Mouse (Mus musculus) CH12.LX (cell line): ENCODE results near the gene Tnfrsf21. TPM values are rescaled to one million over a fixed set of nuclear protein-coding genes. Genes with fewer than 3 reads are reported as not detected.

Experiments used
- DNase-seq: peaks from one replicate; pipeline ENCODE4 v3.0.0-alpha.2; 2013; ENCODE audit errors: extremely low read depth
- H3K27ac ChIP-seq: 2 replicates; pipeline ENCODE4 v1.5.1; 2012; ENCODE audit warnings: low read depth, mild to moderate bottlenecking, control low read depth, moderate library complexity; ENCODE audit not compliant: insufficient read depth
- H3K27me3 ChIP-seq: replicated peaks from 2 replicates; pipeline ENCODE3; 2012; ENCODE audit warnings: inconsistent platforms
- H3K36me3 ChIP-seq, 2 experiments: replicated peaks in 1 of 2; 2 replicates each; pipeline versions ENCODE3 to v1.6.1; 2012; ENCODE audit warnings: inconsistent platforms in 1 of 2, low read length in 1 of 2, mild to moderate bottlenecking in 1 of 2, mixed read lengths in 1 of 2, moderate library complexity in 1 of 2; ENCODE audit not compliant: control insufficient read depth in 1 of 2, insufficient read depth in 1 of 2
- H3K4me1 ChIP-seq, 2 experiments: 2 replicates each; pipeline ENCODE4 v1.6.1; 2012; ENCODE audit warnings: inconsistent platforms in 1 of 2, moderate library complexity in 1 of 2; ENCODE audit not compliant: insufficient read depth in 2 of 2, control insufficient read depth in 1 of 2
- H3K4me2 ChIP-seq: 2 replicates; pipeline ENCODE4 v1.6.1; 2012; ENCODE audit warnings: low read depth, mild to moderate bottlenecking, control low read depth; ENCODE audit not compliant: poor library complexity, insufficient read depth, severe bottlenecking
- H3K4me3 ChIP-seq, 3 experiments: fragments of 150-350 bp in 1 of 3; sonication (generic) in 1 of 3; replicated peaks in 1 of 3; 2 replicates each; pipeline versions ENCODE3 to v1.5.1; 2011 to 2012; ENCODE audit warnings: low read depth in 2 of 3, low read length in 2 of 3, mild to moderate bottlenecking in 2 of 3, moderate library complexity in 2 of 3, control low read depth in 1 of 3, improper control_type of control experiment in 1 of 3, inconsistent platforms in 1 of 3, mixed read lengths in 1 of 3; ENCODE audit not compliant: poor library complexity in 1 of 3
- H3K79me2 ChIP-seq: replicated peaks from 2 replicates; pipeline ENCODE4 v1.6.1; 2012; ENCODE audit warnings: mild to moderate bottlenecking, moderate library complexity; ENCODE audit not compliant: control insufficient read depth, poor library complexity, insufficient read depth, severe bottlenecking; ENCODE audit errors: extremely low read depth
- H3K9ac ChIP-seq: 2 replicates; pipeline ENCODE4 v1.6.1; 2012; ENCODE audit warnings: low read depth, mild to moderate bottlenecking, control low read depth, moderate library complexity; ENCODE audit not compliant: insufficient read depth
- H3K9me3 ChIP-seq: replicated peaks from 2 replicates; pipeline ENCODE3; 2012; ENCODE audit warnings: low read length, inconsistent platforms, mixed read lengths
- BHLHE40 ChIP-seq: IDR thresholded peaks from 2 replicates; pipeline ENCODE4 v1.6.1; 2011; ENCODE audit warnings: mild to moderate bottlenecking, low read depth, low read length, improper control_type of control experiment
- CHD2 ChIP-seq: IDR thresholded peaks from 2 replicates; pipeline ENCODE4 v1.6.1; 2011; ENCODE audit warnings: low read length, improper control_type of control experiment
- GABPA ChIP-seq: IDR thresholded peaks from 2 replicates; pipeline ENCODE4 v1.6.1; 2012; ENCODE audit warnings: low read depth, low read length, improper control_type of control experiment, inconsistent platforms; ENCODE audit not compliant: insufficient replicate concordance
- IRF4 ChIP-seq: IDR thresholded peaks from 2 replicates; pipeline ENCODE4 v1.6.1; 2014; ENCODE audit warnings: low read depth, mild to moderate bottlenecking, inconsistent platforms, low read length, improper control_type of control experiment
- JUND ChIP-seq: conservative IDR thresholded peaks from 2 replicates; pipeline ENCODE4 v1.6.1; 2011; ENCODE audit warnings: low read depth, low read length, improper control_type of control experiment
- KAT2A ChIP-seq: IDR thresholded peaks from 2 replicates; pipeline ENCODE4 v1.6.1; 2012; ENCODE audit warnings: low read length, improper control_type of control experiment, inconsistent platforms; ENCODE audit not compliant: insufficient replicate concordance
- MYC ChIP-seq: IDR thresholded peaks from 2 replicates; pipeline ENCODE4 v1.6.1; 2011; ENCODE audit warnings: low read depth, mild to moderate bottlenecking, improper control_type of control experiment, low read length
- PAX5 ChIP-seq: IDR thresholded peaks from 2 replicates; pipeline ENCODE4 v1.6.1; 2012; ENCODE audit warnings: low read length, inconsistent platforms, mixed read lengths
- RCOR1 ChIP-seq: conservative IDR thresholded peaks from 2 replicates; pipeline ENCODE4 v1.6.1; 2012; ENCODE audit warnings: low read depth, mild to moderate bottlenecking, inconsistent platforms, low read length, improper control_type of control experiment
- SMC3 ChIP-seq: IDR thresholded peaks from 2 replicates; pipeline ENCODE4 v1.6.1; 2011; ENCODE audit warnings: low read depth, low read length, improper control_type of control experiment
- TBP ChIP-seq: conservative IDR thresholded peaks from 2 replicates; pipeline ENCODE4 v1.6.1; 2011; ENCODE audit warnings: low read depth, low read length, improper control_type of control experiment
- TCF12 ChIP-seq: IDR thresholded peaks from 2 replicates; pipeline ENCODE4 v1.6.1; 2014; ENCODE audit warnings: low read depth, mild to moderate bottlenecking, inconsistent platforms, low read length, improper control_type of control experiment
- USF2 ChIP-seq: conservative IDR thresholded peaks from 2 replicates; pipeline ENCODE4 v1.6.1; 2011; ENCODE audit warnings: low read depth, low read length, improper control_type of control experiment
- ZKSCAN1 ChIP-seq: IDR thresholded peaks from 2 replicates; pipeline ENCODE4 v1.6.1; 2012; ENCODE audit warnings: low read depth, inconsistent platforms, low read length, improper control_type of control experiment, borderline replicate concordance
- ZMIZ1 ChIP-seq: IDR thresholded peaks from 2 replicates; pipeline ENCODE4 v1.6.1; 2012; ENCODE audit warnings: low read depth, mild to moderate bottlenecking, inconsistent platforms, low read length, improper control_type of control experiment
- ZNF384 ChIP-seq: IDR thresholded peaks from 2 replicates; pipeline ENCODE4 v1.6.1; 2012; ENCODE audit warnings: low read depth, low read length, improper control_type of control experiment, inconsistent platforms
- dilution Hi-C: fragments of 300-500 bp; cut with MboI; formaldehyde crosslinking; loops from 2 replicates; pipeline ENCODE4 v1.14.3; 2020; ENCODE audit warnings: low sequenced_read_pairs; ENCODE audit not compliant: extremely low pct_unique_long_range_greater_than_20kb, extremely low pct_ligation_motif_present
- in situ Hi-C: fragments of 300-500 bp; cut with MboI; formaldehyde crosslinking; loops from 3 replicates; pipeline ENCODE4 v1.14.3; 2019; ENCODE audit warnings: low sequenced_read_pairs, low pct_ligation_motif_present, low pct_unique_long_range_greater_than_20kb, mixed read lengths
- polyA plus RNA-seq: library from polyadenylated mRNA; unstranded; fragments of >175 nt; gene quantifications from 2 replicates; pipeline ENCODE4 v1.2.1, GENCODE M21; 2012; ENCODE audit warnings: low read depth; ENCODE audit not compliant: insufficient read length
- total RNA-seq, 2 experiments: library from RNA; depleted of rRNA; stranded (reverse); fragments of 300-350 nt in 1 of 2; fragments of >200 nt in 1 of 2; gene quantifications; 2 replicates each; pipeline ENCODE4 v1.2.3; 2012 to 2014

Tnfrsf21 gene
- total and polyA plus RNA-seq, 3 experiments, result 0.10 TPM; not detected in 2

- in situ Hi-C loops, result no loop called here
- Histone ChIP-seq H3K4me3 (no peak overlapping the region), H3K27me3 (no peaks in the 10 kb centered on the region), H3K27ac (no peak overlapping the region), H3K9ac (no peak overlapping the region), H3K4me1 (no peaks in the 10 kb centered on the region)
- no peak for DNase-seq
- TF ChIP-seq PAX5, result no peak
- no peak for TF ChIP-seq USF2
- no peak for TF ChIP-seq ZNF384
- no peak for TF ChIP-seq TCF12
- no peak for TF ChIP-seq CHD2
- no peak for TF ChIP-seq IRF4
- TF ChIP-seq BHLHE40, result no peak
- no peak for TF ChIP-seq MYC
- no peak for TF ChIP-seq RCOR1
- no peak for TF ChIP-seq SMC3
- no peak for TF ChIP-seq ZMIZ1
- no peak for TF ChIP-seq TBP
- no peak for TF ChIP-seq GABPA
- TF ChIP-seq KAT2A, result no peak
- TF ChIP-seq, all 38 proteins: peak for 0
- Histone ChIP-seq H3K79me2 (no peaks in the 10 kb centered on the region), H3K36me3 (no peaks in the 10 kb centered on the region), H3K9me3 (peaks cover 39% of the 10 kb centered on the region), H3K4me2 (no peak overlapping the region)
- dilution Hi-C loops, result no loop called here
These were observed 36.4 kb downstream of the Tnfrsf21 start for GRCm38 (mm10) chr17:43052791-43053190.

DNA sequence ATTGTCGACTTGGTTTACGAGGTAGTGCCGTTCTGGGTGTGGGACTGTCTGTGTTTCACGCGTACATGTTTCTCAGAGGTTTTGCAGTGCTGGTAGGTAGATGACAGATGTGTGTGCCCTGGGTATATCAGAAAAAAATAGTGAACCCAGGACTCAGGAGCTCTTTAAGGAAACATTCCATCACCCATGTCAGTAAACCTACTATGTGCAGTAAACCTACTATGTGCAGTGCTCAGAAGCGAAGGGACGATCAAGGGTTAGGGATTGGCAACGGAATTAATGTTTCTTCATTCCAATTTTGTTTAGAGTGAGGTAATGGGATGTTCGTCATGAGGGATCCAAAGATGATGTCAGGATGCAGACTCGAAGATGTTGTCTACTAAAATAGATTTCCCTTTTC is 37.6 kb downstream of the Tnfrsf21 start:
- in situ Hi-C loops, result no loop called here
- H3K27ac ChIP-seq, result no peak overlapping the region
- peaks cover 0 to 5% of the 10 kb centered on the region in 2 experiments; a peak in 1 of 4 replicates for H3K4me1 ChIP-seq
- no peak for DNase-seq
- no peaks in the 10 kb centered on the region for H3K79me2 ChIP-seq
- TF ChIP-seq JUND, result no peak
- peak; percentile 57; the same call in 1 of the 2 replicates for TF ChIP-seq ZKSCAN1
- TF ChIP-seq, all 38 proteins: peak for 1
- Histone ChIP-seq H3K36me3 (no peaks in the 10 kb centered on the region), H3K4me3 (no peak overlapping the region), H3K27me3 (no peaks in the 10 kb centered on the region), H3K4me2 (no peak overlapping the region), H3K9me3 (peaks cover 36% of the 10 kb centered on the region), H3K9ac (no peak overlapping the region)
- dilution Hi-C loops, result no loop called here
